Mouse (Mus musculus): ENCODE results near the gene Slco1c1. TPM values are rescaled to one million over a fixed set of nuclear protein-coding genes. Genes with fewer than 3 reads are reported as not detected.
"Not testable (repeated sequence)": the region's sequence is repeated elsewhere in the genome, so short reads cannot be mapped to it uniquely, and the experiment has no call there.

The Slco1c1 gene
- total RNA-seq, 2 experiments from 2014 or later, result not detected

GRCm38 (mm10) chr6:141584791-141585403, 60.7 kb downstream of the Slco1c1 start:
- no peak for ATAC-seq (replicated peaks; ENCODE audit: low FRiP score, poor library complexity, severe bottlenecking)

GRCm38 (mm10) chr6:141590002-141590401, 65.8 kb downstream of the Slco1c1 start:
- no peak for ATAC-seq (replicated peaks; ENCODE audit: low FRiP score, poor library complexity, severe bottlenecking)

- ATAC-seq (replicated peaks; ENCODE audit: low FRiP score, poor library complexity, severe bottlenecking), result not testable (repeated sequence)
Observed at GRCm38 (mm10) chr6:141590598-141591200, 66.5 kb downstream of the Slco1c1 start.

- no peak for ATAC-seq (replicated peaks; ENCODE audit: low FRiP score, poor library complexity, severe bottlenecking)
Observed at GRCm38 (mm10) chr6:141596081-141596480, 71.9 kb downstream of the Slco1c1 start.

GRCm38 (mm10) chr6:141597037-141597436, 72.9 kb downstream of the Slco1c1 start:
- ATAC-seq (replicated peaks; ENCODE audit: low FRiP score, poor library complexity, severe bottlenecking), result no peak

GRCm38 (mm10) chr6:141600940-141601339, 76.8 kb downstream of the Slco1c1 start:
- no peak for ATAC-seq (replicated peaks; ENCODE audit: low FRiP score, poor library complexity, severe bottlenecking)

GRCm38 (mm10) chr6:141610702-141611260, 86.6 kb downstream of the Slco1c1 start:
- ATAC-seq (replicated peaks; ENCODE audit: low FRiP score, poor library complexity, severe bottlenecking), result no peak

- ATAC-seq (replicated peaks; ENCODE audit: low FRiP score, poor library complexity, severe bottlenecking), result no peak
Observed at GRCm38 (mm10) chr6:141614017-141614416, 89.8 kb downstream of the Slco1c1 start.

GRCm38 (mm10) chr6:141615348-141615747, 91.2 kb downstream of the Slco1c1 start:
- ATAC-seq (replicated peaks; ENCODE audit: low FRiP score, poor library complexity, severe bottlenecking), result no peak

Other genes with a start within 250 kb of the Slco1c1 start
- gene Slco1b2, start 105.2 kb downstream of the Slco1c1 start, total RNA-seq (2015; ENCODE audit: low replicate concordance), result not detected in 2 replicates
- not detected in 2 replicates for gene Slco1b2, start 105.2 kb downstream of the Slco1c1 start, total RNA-seq (2017; ENCODE audit: low replicate concordance)
- not detected in 2 replicates for gene Gm5724, start 249.4 kb downstream of the Slco1c1 start, total RNA-seq (2015; ENCODE audit: low replicate concordance)
- gene Gm5724, start 249.4 kb downstream of the Slco1c1 start, total RNA-seq (2017; ENCODE audit: low replicate concordance), result not detected in 2 replicates

All from erythroid progenitor cell, adult 5-6 weeks (primary cell).